ENCODE assay signal across 11 mouse cellular contexts in genomic region chr12:107547886-107548448, GRCm38 (mm10). TPM values are rescaled to one million over a fixed set of nuclear protein-coding genes. Genes with fewer than 3 reads are reported as not detected.
DNase-seq lines count a peak whose midpoint lies in the region; ATAC-seq lines count a peak whose summit lies in the region.
"Had no signal": no experiment of that assay in that cellular context is flagged by ENCODE, and none has a peak within 500 bp of the region (broad histone marks: within the 10 kb centered on the region; RNA-seq: fewer than 3 reads in every experiment).

No protein-coding gene starts in this region.

- no peak for ATAC-seq in hindbrain, embryonic 14.5 days (ENCODE audit: low FRiP score)
- no peak for ATAC-seq in hindbrain, embryonic 11.5 days (ENCODE audit: low FRiP score)
- ATAC-seq in limb, embryonic 12.5 days (ENCODE audit: insufficient number of reproducible peaks, insufficient read depth, low FRiP score, low TSS enrichment, low read depth) = peak; percentile 82; the same call in 1 of the 2 replicates
- ATAC-seq in stomach, embryonic 14.5 days (ENCODE audit: insufficient number of reproducible peaks, insufficient read depth, low FRiP score, low read depth) = 0 out of 2 replicates have a peak, but pooled peaks have one; percentile 63

- no peak overlapping the region for H3K4me3 ChIP-seq in hindbrain, embryonic 14.5 days (replicated peaks; ENCODE audit: low read length)
- H3K4me3 ChIP-seq in hindbrain, embryonic 11.5 days (ENCODE audit: low read depth, low read length) = no peak overlapping the region
- no peak overlapping the region for H3K4me3 ChIP-seq in limb, embryonic 12.5 days (replicated peaks)
- H3K4me3 ChIP-seq in stomach, embryonic 14.5 days (ENCODE audit: low read depth, low read length) = no peak overlapping the region
- H3K4me3 ChIP-seq: heart, adult 2 months; layer of hippocampus, adult 2 months had no signal

- H3K9me3 ChIP-seq in hindbrain, embryonic 14.5 days (ENCODE audit: control insufficient read depth, low read length) = no peaks in the 10 kb centered on the region
- no peaks in the 10 kb centered on the region for H3K9me3 ChIP-seq in hindbrain, embryonic 11.5 days (ENCODE audit: control insufficient read depth, low read length)
- no peaks in the 10 kb centered on the region for H3K9me3 ChIP-seq in limb, embryonic 12.5 days
- H3K9me3 ChIP-seq in stomach, embryonic 14.5 days (ENCODE audit: control insufficient read depth, low read depth, low read length) = no peaks in the 10 kb centered on the region

- DNase-seq in hindbrain, embryonic 14.5 days (ENCODE audit: low spot score) = peak; percentile 36
- DNase-seq in hindbrain, embryonic 11.5 days (ENCODE audit: low spot score) = no peak
- DNase-seq in retina, postnatal 1 day = peak; percentile 25
- no peak for DNase-seq in retina, embryonic 14.5 days (ENCODE audit: low spot score)
- DNase-seq in layer of hippocampus, adult 9-11 months = no peak
- DNase-seq: heart, adult 2 months had no signal

- H3K27me3 ChIP-seq in hindbrain, embryonic 14.5 days (ENCODE audit: control insufficient read depth, insufficient read depth, low read length) = no peaks in the 10 kb centered on the region
- no peaks in the 10 kb centered on the region for H3K27me3 ChIP-seq in hindbrain, embryonic 11.5 days (ENCODE audit: control insufficient read depth, insufficient read depth, low read length)
- no peaks in the 10 kb centered on the region for H3K27me3 ChIP-seq in limb, embryonic 12.5 days
- no peaks in the 10 kb centered on the region for H3K27me3 ChIP-seq in stomach, embryonic 14.5 days (ENCODE audit: control insufficient read depth, insufficient read depth, low read length)

- no peak overlapping the region for H3K9ac ChIP-seq in hindbrain, embryonic 14.5 days
- H3K9ac ChIP-seq in hindbrain, embryonic 11.5 days (ENCODE audit: low read depth, low read length) = no peak overlapping the region
- no peak overlapping the region for H3K9ac ChIP-seq in limb, embryonic 12.5 days (replicated peaks)
- no peak overlapping the region for H3K9ac ChIP-seq in stomach, embryonic 14.5 days (replicated peaks; ENCODE audit: low read depth, low read length)

- H3K4me2 ChIP-seq in hindbrain, embryonic 14.5 days (replicated peaks) = no peak overlapping the region
- no peak overlapping the region for H3K4me2 ChIP-seq in hindbrain, embryonic 11.5 days (replicated peaks; ENCODE audit: low read depth, low read length)
- no peak overlapping the region for H3K4me2 ChIP-seq in limb, embryonic 12.5 days
- H3K4me2 ChIP-seq in stomach, embryonic 14.5 days (replicated peaks; ENCODE audit: low read depth, low read length) = no peak overlapping the region

- H3K36me3 ChIP-seq in hindbrain, embryonic 14.5 days (replicated peaks; ENCODE audit: control insufficient read depth, insufficient read depth) = no peaks in the 10 kb centered on the region
- H3K36me3 ChIP-seq in hindbrain, embryonic 11.5 days (ENCODE audit: control insufficient read depth, insufficient read depth, low read length) = no peaks in the 10 kb centered on the region
- no peaks in the 10 kb centered on the region for H3K36me3 ChIP-seq in limb, embryonic 12.5 days
- H3K36me3 ChIP-seq in stomach, embryonic 14.5 days (ENCODE audit: control insufficient read depth, insufficient read depth, low read length) = no peaks in the 10 kb centered on the region
- H3K36me3 ChIP-seq: G1E had no signal

- H3K4me1 ChIP-seq in hindbrain, embryonic 14.5 days (replicated peaks; ENCODE audit: control insufficient read depth, insufficient read depth, low read length) = peaks cover 12% of the 10 kb centered on the region; the same call in 1 of the 2 replicates
- no peaks in the 10 kb centered on the region for H3K4me1 ChIP-seq in hindbrain, embryonic 11.5 days (replicated peaks; ENCODE audit: control insufficient read depth, insufficient read depth, low read length)
- H3K4me1 ChIP-seq in limb, embryonic 12.5 days (replicated peaks) = peaks cover 5% of the 10 kb centered on the region; the same call in 1 of the 2 replicates
- H3K4me1 ChIP-seq in stomach, embryonic 14.5 days (ENCODE audit: control insufficient read depth, insufficient read depth, low read length) = peaks cover 6% of the 10 kb centered on the region; the same call in 1 of the 2 replicates

- WGBS in hindbrain, embryonic 14.5 days = 72% methylated on average over 3 of the region's 3 CpGs
- WGBS in hindbrain, embryonic 11.5 days = 86% methylated on average over 3 of the region's 3 CpGs
- 67% methylated on average over 3 of the region's 3 CpGs for WGBS in limb, embryonic 12.5 days
- WGBS in stomach, embryonic 14.5 days = 30% methylated on average over 3 of the region's 3 CpGs

- H3K27ac ChIP-seq in hindbrain, embryonic 14.5 days = no peak overlapping the region
- no peak overlapping the region for H3K27ac ChIP-seq in hindbrain, embryonic 11.5 days (ENCODE audit: low read depth, low read length)
- H3K27ac ChIP-seq in limb, embryonic 12.5 days = no peak overlapping the region
- H3K27ac ChIP-seq in stomach, embryonic 14.5 days (ENCODE audit: low read length) = no peak overlapping the region; the same call in 1 of the 2 replicates
- H3K27ac ChIP-seq: heart, adult 2 months; layer of hippocampus, adult 2 months had no signal

RNA-seq across cellular contexts. Expression of gene 3110018I06Rik, which starts 59.5 kb away (rescaled TPM):
- polyA plus RNA-seq in hindbrain, embryonic 14.5 days (2014; fragmentation: Nextera tagmentation; extraction: Ambion mirVana) = not detected in 2 replicates
- not detected in 2 replicates for polyA plus RNA-seq in hindbrain, embryonic 11.5 days (2014; fragmentation: Nextera tagmentation; extraction: Ambion mirVana)
- polyA plus RNA-seq in limb, embryonic 12.5 days (2016; fragmentation: Nextera tagmentation; extraction: Ambion mirVana) = not detected in 2 replicates
- polyA plus RNA-seq in stomach, embryonic 14.5 days (2014; fragmentation: Nextera tagmentation; extraction: Ambion mirVana) = not detected in 2 replicates
- polyA plus RNA-seq: G1E; heart, adult 2 months; spleen, adult 2 months had no signal

Comparison
In these comparisons a context has a peak if more than half of its experiments do, and no peak if none do; other contexts are left out.
1. DNase-seq: peak in hindbrain, embryonic 14.5 days (single experiment) and retina, postnatal 1 day (single experiment); none in hindbrain, embryonic 11.5 days (single experiment), retina, embryonic 14.5 days (single experiment) and layer of hippocampus, adult 9-11 months (single experiment).
2. ATAC-seq: peak in limb, embryonic 12.5 days (single experiment) and stomach, embryonic 14.5 days (single experiment); none in hindbrain, embryonic 14.5 days (single experiment) and hindbrain, embryonic 11.5 days (single experiment).